Mouse (Mus musculus) testis, adult 2 months (tissue): ENCODE measurements around the gene Trpt1. TPM values are rescaled to one million over a fixed set of nuclear protein-coding genes. Genes with fewer than 3 reads are reported as not detected.
"Not testable (repeated sequence)": the region's sequence is repeated elsewhere in the genome, so short reads cannot be mapped to it uniquely, and the experiment has no call there.

ENCODE experiments used
- H3K27ac ChIP-seq: fragments of 200-500 bp; 2 replicates; pipeline ENCODE4 v1.5.1; 2012; ENCODE audit warnings: low read depth, low read length; ENCODE audit not compliant: control insufficient read depth, insufficient read depth
- H3K27me3 ChIP-seq: fragments of 200-500 bp; 2 replicates; pipeline ENCODE4 v1.6.1; 2012; ENCODE audit warnings: mild to moderate bottlenecking, low read length, moderate library complexity; ENCODE audit not compliant: control insufficient read depth, insufficient read depth
- H3K36me3 ChIP-seq: fragments of 200-500 bp; 2 replicates; pipeline ENCODE4 v1.6.1; 2012; ENCODE audit warnings: mild to moderate bottlenecking, low read length; ENCODE audit not compliant: control insufficient read depth, insufficient read depth
- H3K4me1 ChIP-seq: fragments of 200-500 bp; 2 replicates; pipeline ENCODE4 v1.6.1; 2012; ENCODE audit warnings: low read length; ENCODE audit not compliant: control insufficient read depth, insufficient read depth
- H3K4me3 ChIP-seq: fragments of 200-500 bp; 2 replicates; pipeline ENCODE4 v1.5.1; 2012; ENCODE audit warnings: low read depth, mild to moderate bottlenecking, low read length, moderate library complexity, mixed read lengths; ENCODE audit not compliant: control insufficient read depth
- CTCF ChIP-seq: fragments of 200-500 bp; IDR thresholded peaks from 2 replicates; pipeline ENCODE4 v1.5.1; 2012; ENCODE audit warnings: low read depth, mild to moderate bottlenecking, inconsistent platforms, low read length, moderate library complexity; ENCODE audit not compliant: control insufficient read depth, insufficient read depth, insufficient replicate concordance
- POLR2A ChIP-seq: fragments of 200-500 bp; IDR thresholded peaks from 2 replicates; pipeline ENCODE4 v1.6.1; 2012; ENCODE audit warnings: low read depth, mild to moderate bottlenecking, inconsistent platforms, low read length, moderate library complexity; ENCODE audit not compliant: control insufficient read depth
- polyA plus RNA-seq: library from polyadenylated mRNA; depleted of rRNA; stranded (reverse); fragments of >200 nt; gene quantifications from 2 replicates; pipeline ENCODE4 v1.2.3, GENCODE M21; 2012

Gene Trpt1
- polyA plus RNA-seq, 1 experiment: 6.7 TPM

- TF ChIP-seq POLR2A (no peak), CTCF (no peak)
- no peak overlapping the region for H3K27ac ChIP-seq
- H3K4me1 ChIP-seq: peaks cover 31% of the 10 kb centered on the region
- peaks cover 1% of the 10 kb centered on the region; the same call in 1 of the 2 replicates for H3K36me3 ChIP-seq
- H3K4me3 ChIP-seq: no peak overlapping the region
- H3K27me3 ChIP-seq: no peaks in the 10 kb centered on the region
Measured at GRCm38 (mm10) chr19:6990712-6991111, 5.2 kb upstream of the Trpt1 start.

GRCm38 (mm10) chr19:6991166-6991565, 4.8 kb upstream of the Trpt1 start:
- not testable (repeated sequence) for H3K27ac ChIP-seq, H3K36me3 ChIP-seq, H3K27me3 ChIP-seq, H3K4me3 ChIP-seq
- H3K4me1 ChIP-seq: peaks cover 34% of the 10 kb centered on the region

- peak; percentile 62 for TF ChIP-seq POLR2A
- 0 out of 2 replicates have a peak, but pooled peaks have one; percentile 13 for TF ChIP-seq CTCF
- Histone ChIP-seq H3K36me3 (peaks cover 1% of the 10 kb centered on the region; the same call in 1 of the 2 replicates), H3K4me1 (peaks cover 31% of the 10 kb centered on the region)
Measured at GRCm38 (mm10) chr19:6992011-6992858, 3.7 kb upstream of the Trpt1 start, which contains the start of gene Dnajc4. Gene Dnajc4, minus strand, starts transcription at chr19:6992572.

GRCm38 (mm10) chr19:6993011-6993770, 2.7 kb upstream of the Trpt1 start:
- TF ChIP-seq CTCF (no peak), POLR2A (no peak)
- H3K4me3 ChIP-seq: peak overlapping the region; percentile 79
- H3K4me1 ChIP-seq: peaks cover 23% of the 10 kb centered on the region
- H3K36me3 ChIP-seq: peaks cover 1% of the 10 kb centered on the region; the same call in 1 of the 2 replicates
- no peak overlapping the region for H3K27ac ChIP-seq
- H3K27me3 ChIP-seq: no peaks in the 10 kb centered on the region

More at GRCm38 (mm10) chr19:6992011-6992858, 3.7 kb upstream of the Trpt1 start, which contains the start of gene Dnajc4:
- Histone ChIP-seq H3K27me3 (no peaks in the 10 kb centered on the region), H3K4me3 (peak within 1 kb of the TSS; percentile 79), H3K27ac (peak within 1 kb of the TSS; percentile 0)

- peaks cover 23% of the 10 kb centered on the region for H3K4me1 ChIP-seq
- TF ChIP-seq CTCF (no peak), POLR2A (no peak)
- no peak overlapping the region for H3K27ac ChIP-seq
- no peaks in the 10 kb centered on the region for H3K27me3 ChIP-seq
- peaks cover 1% of the 10 kb centered on the region; the same call in 1 of the 2 replicates for H3K36me3 ChIP-seq
- H3K4me3 ChIP-seq: no peak overlapping the region
Measured at GRCm38 (mm10) chr19:6994002-6994401, 1.9 kb upstream of the Trpt1 start.

GRCm38 (mm10) chr19:6994489-6994888, 1.4 kb upstream of the Trpt1 start:
- Histone ChIP-seq H3K27me3 (no peaks in the 10 kb centered on the region), H3K4me3 (no peak overlapping the region), H3K4me1 (peaks cover 23% of the 10 kb centered on the region), H3K36me3 (no peaks in the 10 kb centered on the region), H3K27ac (no peak overlapping the region)
- TF ChIP-seq CTCF (no peak), POLR2A (no peak)
